In genomic region chr19:32466478-32466877, GRCm38 (mm10) we compare ENCODE assay signal across 8 mouse cellular contexts. TPM values are rescaled to one million over a fixed set of nuclear protein-coding genes. Genes with fewer than 3 reads are reported as not detected.
DNase-seq lines count a peak whose midpoint lies in the region; ATAC-seq and TF ChIP-seq lines count a peak whose summit lies in the region.

Gene Rpl9-ps6 (minus strand): TSS chr19:32466578.

- H3K4me1 ChIP-seq in forebrain, embryonic 15.5 days: no peaks in the 10 kb centered on the region
- no peaks in the 10 kb centered on the region for H3K4me1 ChIP-seq in hindbrain, embryonic 12.5 days
- peaks cover 0 to 5% of the 10 kb centered on the region in 2 experiments; a peak in 1 of 4 replicates for H3K4me1 ChIP-seq in liver, embryonic 14.5 days (replicated peaks; ENCODE audit: control insufficient read depth in 2 of 2, insufficient read depth in 2 of 2, low read length in 1 of 2)

- TF ChIP-seq EP300 in liver, embryonic 14.5 days (IDR thresholded peaks at IDR 0.05; ENCODE audit: low read depth): no peak

- no peak for DNase-seq in thymus, postnatal 0 days (ENCODE audit: low spot score)
- no peak for DNase-seq in thymus, postnatal 14 days
- no peak for DNase-seq in liver, embryonic 14.5 days (ENCODE audit: low read depth in 3 of 3, low spot score in 3 of 3)
- DNase-seq in thymus, postnatal 10 days (ENCODE audit: low spot score in 2 of 2): no peak
- no peak for DNase-seq in cerebellum, postnatal 36 days

- no peak within 1 kb of the TSS for H3K4me2 ChIP-seq in forebrain, embryonic 15.5 days (replicated peaks)
- no peak within 1 kb of the TSS for H3K4me2 ChIP-seq in hindbrain, embryonic 12.5 days (replicated peaks)
- no peak within 1 kb of the TSS for H3K4me2 ChIP-seq in liver, embryonic 14.5 days (ENCODE audit: low read depth)

- H3K9me3 ChIP-seq in forebrain, embryonic 15.5 days: no peaks in the 10 kb centered on the region
- H3K9me3 ChIP-seq in hindbrain, embryonic 12.5 days (replicated peaks): no peaks in the 10 kb centered on the region
- no peaks in the 10 kb centered on the region for H3K9me3 ChIP-seq in liver, embryonic 14.5 days (ENCODE audit: control insufficient read depth, low read length)

- WGBS in forebrain, embryonic 15.5 days: 89% methylated on average over 6 of the region's 6 CpGs
- 85% methylated on average over 6 of the region's 6 CpGs for WGBS in hindbrain, embryonic 12.5 days
- WGBS in liver, embryonic 14.5 days (ENCODE audit: insufficient replicate concordance): 59% methylated on average over 5 of the region's 6 CpGs

- TF ChIP-seq CTCF in liver, embryonic 14.5 days (IDR thresholded peaks at IDR 0.05; ENCODE audit: low read depth): no peak

- no peak within 1 kb of the TSS for H3K27ac ChIP-seq in forebrain, embryonic 15.5 days (replicated peaks)
- no peak within 1 kb of the TSS for H3K27ac ChIP-seq in hindbrain, embryonic 12.5 days
- H3K27ac ChIP-seq in liver, embryonic 14.5 days: no peak within 1 kb of the TSS

- H3K36me3 ChIP-seq in forebrain, embryonic 15.5 days: no peaks in the 10 kb centered on the region
- H3K36me3 ChIP-seq in hindbrain, embryonic 12.5 days: no peaks in the 10 kb centered on the region
- no peaks in the 10 kb centered on the region for H3K36me3 ChIP-seq in liver, embryonic 14.5 days (replicated peaks; ENCODE audit: control insufficient read depth, insufficient read depth, low read depth)

- H3K9ac ChIP-seq in forebrain, embryonic 15.5 days (replicated peaks): no peak within 1 kb of the TSS
- no peak within 1 kb of the TSS for H3K9ac ChIP-seq in hindbrain, embryonic 12.5 days
- H3K9ac ChIP-seq in liver, embryonic 14.5 days (replicated peaks): no peak within 1 kb of the TSS

- ATAC-seq in forebrain, embryonic 15.5 days (replicated peaks): no peak
- ATAC-seq in hindbrain, embryonic 12.5 days (ENCODE audit: low FRiP score): no peak
- no peak for ATAC-seq in liver, embryonic 14.5 days (ENCODE audit: insufficient read depth)
- no peak for ATAC-seq in cerebellum, adult (ENCODE audit: insufficient number of reproducible peaks, low FRiP score, low TSS enrichment)

- H3K27me3 ChIP-seq in forebrain, embryonic 15.5 days: no peaks in the 10 kb centered on the region
- no peaks in the 10 kb centered on the region for H3K27me3 ChIP-seq in hindbrain, embryonic 12.5 days
- H3K27me3 ChIP-seq in liver, embryonic 14.5 days (ENCODE audit: control insufficient read depth, insufficient read depth, low read length): no peaks in the 10 kb centered on the region

- H3K4me3 ChIP-seq in forebrain, embryonic 15.5 days: no peak within 1 kb of the TSS
- no peak within 1 kb of the TSS for H3K4me3 ChIP-seq in hindbrain, embryonic 12.5 days
- no peak within 1 kb of the TSS for H3K4me3 ChIP-seq in liver, embryonic 14.5 days (ENCODE audit: insufficient read depth in 1 of 2, low read depth in 2 of 2, low read length in 2 of 2)

RNA-seq across cellular contexts. Expression of gene Rpl9-ps6, which starts in this region (rescaled TPM):
- 150 and 157 TPM in 2 replicates for polyA plus RNA-seq in thymus, postnatal 0 days (2015; fragmentation: Nextera tagmentation; extraction: Ambion mirVana)
- 63.1 and 70.5 TPM in 2 replicates for polyA plus RNA-seq in forebrain, embryonic 15.5 days (2015; fragmentation: Nextera tagmentation; extraction: Ambion mirVana)
- 64.5 and 71.5 TPM in 2 replicates for polyA plus RNA-seq in hindbrain, embryonic 12.5 days (2016; fragmentation: Nextera tagmentation; extraction: Ambion mirVana)
- 18.6 and 30.9 TPM in 2 replicates for polyA plus RNA-seq in liver, embryonic 14.5 days (2012; rRNA removed)
- polyA plus RNA-seq in liver, embryonic 14.5 days (2014; fragmentation: Nextera tagmentation; extraction: Ambion mirVana): 89.1 and 90.4 TPM in 2 replicates
